Mouse (Mus musculus): ENCODE measurements at regions not wholly inside any gene's neighbourhood (a gene's known extent, or its start where the extent isn't known, plus 50 kb on each side); places are given as distances from the start of the nearest gene placed in this dataset.

- Histone ChIP-seq H3K27me3 (ENCODE audit: control insufficient read depth, insufficient read depth, low read length) (no peaks in the 10 kb centered on the region), H3K36me3 (ENCODE audit: control insufficient read depth, insufficient read depth, low read length) (no peaks in the 10 kb centered on the region), H3K4me1 (ENCODE audit: control insufficient read depth, insufficient read depth, low read length) (no peaks in the 10 kb centered on the region), H3K9ac (ENCODE audit: low read depth, low read length) (no peak overlapping the region), H3K4me3 (ENCODE audit: insufficient read depth, low read depth, low read length) (no peak overlapping the region), H3K79me2 (ENCODE audit: control insufficient read depth, insufficient read depth, low read length) (no peaks in the 10 kb centered on the region), H3K27ac (replicated peaks; ENCODE audit: insufficient read depth, low read depth, low read length) (no peak overlapping the region)
- TF ChIP-seq POLR2A (IDR thresholded peaks at IDR 0.05; ENCODE audit: extremely low read depth, insufficient read depth, low read length), result no peak
- TF ChIP-seq CTCF (IDR thresholded peaks at IDR 0.05; ENCODE audit: low read depth, low read length), result no peak
- no peak for DNase-seq (ENCODE audit: extremely low read depth, low read depth, low spot score)
- WGBS, result 90% methylated on average over 2 of the region's 2 CpGs
Observed at GRCm38 (mm10) chr13:41704806-41705205, 99.1 kb downstream of the Tmem170b start.

DNA sequence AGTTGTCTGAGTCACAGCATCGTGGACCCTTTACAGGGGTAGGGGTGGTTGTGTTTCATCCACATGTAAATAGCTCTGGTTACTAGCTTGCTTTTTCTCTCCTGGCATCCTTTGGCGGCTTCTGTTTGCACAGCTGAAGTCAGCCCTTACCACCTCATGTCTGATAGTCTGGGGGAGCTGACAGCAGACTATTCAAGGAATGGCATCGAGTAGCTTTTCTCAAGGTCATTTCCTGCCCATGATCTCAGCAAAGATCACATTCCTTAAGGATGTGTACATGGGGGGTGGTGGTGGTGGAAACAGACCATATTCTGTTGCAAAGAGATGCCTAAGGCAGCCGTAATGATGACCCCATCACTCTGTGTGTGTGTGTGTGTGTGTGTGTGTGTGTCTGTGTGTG is 99.9 kb downstream of the Tmem170b start:
- DNase-seq (ENCODE audit: extremely low read depth, low read depth, low spot score), result no peak
- Histone ChIP-seq H3K27me3 (ENCODE audit: control insufficient read depth, insufficient read depth, low read length) (no peaks in the 10 kb centered on the region), H3K4me1 (ENCODE audit: control insufficient read depth, insufficient read depth, low read length) (no peaks in the 10 kb centered on the region), H3K27ac (replicated peaks; ENCODE audit: insufficient read depth, low read depth, low read length) (no peak overlapping the region), H3K79me2 (ENCODE audit: control insufficient read depth, insufficient read depth, low read length) (no peaks in the 10 kb centered on the region), H3K9ac (ENCODE audit: low read depth, low read length) (no peak overlapping the region), H3K36me3 (ENCODE audit: control insufficient read depth, insufficient read depth, low read length) (no peaks in the 10 kb centered on the region), H3K4me3 (ENCODE audit: insufficient read depth, low read depth, low read length) (no peak overlapping the region)
- 40% methylated on average over 4 of the region's 4 CpGs for WGBS
- TF ChIP-seq POLR2A (IDR thresholded peaks at IDR 0.05; ENCODE audit: extremely low read depth, insufficient read depth, low read length) (no peak), CTCF (IDR thresholded peaks at IDR 0.05; ENCODE audit: low read depth, low read length) (no peak)

DNA sequence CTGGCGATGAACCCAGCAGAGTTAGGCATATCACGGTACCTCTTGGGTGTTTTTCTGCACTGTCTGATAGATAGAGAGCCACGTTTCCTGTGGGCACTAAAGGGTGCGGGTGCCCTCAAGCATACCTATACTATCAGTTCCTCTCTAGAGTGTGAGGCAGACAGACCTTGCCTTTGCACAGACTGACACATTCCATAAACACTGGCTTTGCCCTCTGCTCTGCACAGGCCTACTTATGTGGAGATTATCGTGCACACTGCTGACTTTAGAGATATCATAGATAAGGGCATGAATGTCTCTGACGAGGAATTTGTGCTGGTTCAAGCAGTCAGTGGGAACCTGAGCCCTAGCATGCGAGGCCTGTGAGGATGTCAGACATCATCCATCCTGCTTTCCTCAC is 102.1 kb downstream of the Tmem170b start:
- TF ChIP-seq CTCF (IDR thresholded peaks at IDR 0.05; ENCODE audit: low read depth, low read length) (no peak), POLR2A (IDR thresholded peaks at IDR 0.05; ENCODE audit: extremely low read depth, insufficient read depth, low read length) (no peak)
- H3K79me2 ChIP-seq (ENCODE audit: control insufficient read depth, insufficient read depth, low read length), result no peaks in the 10 kb centered on the region
- no peak overlapping the region for H3K4me3 ChIP-seq (ENCODE audit: insufficient read depth, low read depth, low read length)
- no peak overlapping the region for H3K27ac ChIP-seq (replicated peaks; ENCODE audit: insufficient read depth, low read depth, low read length)
- DNase-seq (ENCODE audit: extremely low read depth, low read depth, low spot score), result no peak
- no peaks in the 10 kb centered on the region for H3K4me1 ChIP-seq (ENCODE audit: control insufficient read depth, insufficient read depth, low read length)
- no peaks in the 10 kb centered on the region for H3K36me3 ChIP-seq (ENCODE audit: control insufficient read depth, insufficient read depth, low read length)
- 80% methylated on average over 7 of the region's 7 CpGs for WGBS
- H3K27me3 ChIP-seq (ENCODE audit: control insufficient read depth, insufficient read depth, low read length), result no peaks in the 10 kb centered on the region
- H3K9ac ChIP-seq (ENCODE audit: low read depth, low read length), result no peak overlapping the region

- H3K4me1 ChIP-seq (ENCODE audit: control insufficient read depth, insufficient read depth, low read length), result no peaks in the 10 kb centered on the region
- DNase-seq (ENCODE audit: extremely low read depth, low read depth, low spot score), result no peak
- no peak overlapping the region for H3K9ac ChIP-seq (ENCODE audit: low read depth, low read length)
- no peak for TF ChIP-seq CTCF (IDR thresholded peaks at IDR 0.05; ENCODE audit: low read depth, low read length)
- no peak for TF ChIP-seq POLR2A (IDR thresholded peaks at IDR 0.05; ENCODE audit: extremely low read depth, insufficient read depth, low read length)
- WGBS, result 65% methylated on average over 7 of the region's 7 CpGs
- H3K36me3 ChIP-seq (ENCODE audit: control insufficient read depth, insufficient read depth, low read length), result no peaks in the 10 kb centered on the region
- no peaks in the 10 kb centered on the region for H3K27me3 ChIP-seq (ENCODE audit: control insufficient read depth, insufficient read depth, low read length)
- H3K27ac ChIP-seq (replicated peaks; ENCODE audit: insufficient read depth, low read depth, low read length), result no peak overlapping the region
- no peaks in the 10 kb centered on the region for H3K79me2 ChIP-seq (ENCODE audit: control insufficient read depth, insufficient read depth, low read length)
- H3K4me3 ChIP-seq (ENCODE audit: insufficient read depth, low read depth, low read length), result no peak overlapping the region
Observed at GRCm38 (mm10) chr13:41709071-41709470, 103.4 kb downstream of the Tmem170b start.

DNA sequence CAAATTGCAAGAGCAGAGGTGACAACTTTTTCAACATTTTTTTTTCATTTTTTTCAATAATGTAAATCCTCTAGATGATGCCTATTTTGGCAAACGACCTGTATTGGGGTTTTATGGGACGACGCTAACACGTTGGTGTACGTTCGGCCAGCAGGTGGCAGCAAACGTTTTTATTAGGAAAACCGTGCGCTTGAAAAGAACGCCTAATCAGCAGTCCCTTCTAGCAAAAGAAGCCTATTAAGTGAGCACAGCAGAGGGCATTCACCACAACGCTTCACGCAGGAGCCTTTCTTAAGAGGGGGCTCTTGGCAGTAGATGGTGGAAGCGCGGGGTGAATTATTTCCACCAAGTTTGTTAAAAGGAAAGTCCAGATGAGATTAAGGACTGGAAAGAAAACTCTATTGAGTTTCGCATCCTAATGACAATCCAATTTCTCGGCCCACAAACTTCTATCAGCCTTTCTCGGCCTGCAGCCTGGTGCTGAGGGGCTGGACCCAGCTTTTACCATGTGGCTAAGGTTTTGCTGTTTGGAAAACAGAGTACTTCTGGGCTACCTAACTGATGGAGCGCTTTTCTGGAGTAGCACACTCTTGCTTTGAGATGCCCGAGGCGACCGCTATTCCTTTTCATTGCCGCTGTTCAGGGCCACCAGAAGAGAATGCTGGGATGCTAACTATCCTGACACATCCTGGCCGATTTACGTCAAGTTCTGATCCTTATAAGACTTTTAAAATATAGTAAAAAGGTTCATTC is 103.9 kb downstream of the Tmem170b start:
- DNase-seq (ENCODE audit: extremely low read depth, low read depth, low spot score), result peak; percentile 66
- Histone ChIP-seq H3K27ac (replicated peaks; ENCODE audit: insufficient read depth, low read depth, low read length) (no peak overlapping the region), H3K9ac (ENCODE audit: low read depth, low read length) (no peak overlapping the region), H3K79me2 (ENCODE audit: control insufficient read depth, insufficient read depth, low read length) (no peaks in the 10 kb centered on the region), H3K4me1 (ENCODE audit: control insufficient read depth, insufficient read depth, low read length) (no peaks in the 10 kb centered on the region), H3K36me3 (ENCODE audit: control insufficient read depth, insufficient read depth, low read length) (no peaks in the 10 kb centered on the region), H3K27me3 (ENCODE audit: control insufficient read depth, insufficient read depth, low read length) (no peaks in the 10 kb centered on the region), H3K4me3 (ENCODE audit: insufficient read depth, low read depth, low read length) (no peak overlapping the region)
- WGBS, result 42% methylated on average over 24 of the region's 24 CpGs
- peak; percentile 59; the same call in 1 of the 2 replicates for TF ChIP-seq CTCF (IDR thresholded peaks at IDR 0.05; ENCODE audit: low read depth, low read length)
- TF ChIP-seq POLR2A (IDR thresholded peaks at IDR 0.05; ENCODE audit: extremely low read depth, insufficient read depth, low read length), result no peak

- WGBS, result 76% methylated on average over 8 of the region's 8 CpGs
- Histone ChIP-seq H3K79me2 (ENCODE audit: control insufficient read depth, insufficient read depth, low read length) (no peaks in the 10 kb centered on the region), H3K36me3 (ENCODE audit: control insufficient read depth, insufficient read depth, low read length) (no peaks in the 10 kb centered on the region), H3K4me1 (ENCODE audit: control insufficient read depth, insufficient read depth, low read length) (no peaks in the 10 kb centered on the region), H3K27me3 (ENCODE audit: control insufficient read depth, insufficient read depth, low read length) (no peaks in the 10 kb centered on the region), H3K27ac (replicated peaks; ENCODE audit: insufficient read depth, low read depth, low read length) (no peak overlapping the region), H3K9ac (ENCODE audit: low read depth, low read length) (no peak overlapping the region), H3K4me3 (ENCODE audit: insufficient read depth, low read depth, low read length) (no peak overlapping the region)
- TF ChIP-seq CTCF (IDR thresholded peaks at IDR 0.05; ENCODE audit: low read depth, low read length) (no peak), POLR2A (IDR thresholded peaks at IDR 0.05; ENCODE audit: extremely low read depth, insufficient read depth, low read length) (no peak)
- DNase-seq (ENCODE audit: extremely low read depth, low read depth, low spot score), result no peak
Observed at GRCm38 (mm10) chr13:41712616-41713015, 106.9 kb downstream of the Tmem170b start.

Data from liver, adult 2 months (tissue).